Mouse (Mus musculus) cerebellum, adult 2 months (tissue): ENCODE measurements around the gene Rps19.

ENCODE experiments used
- CTCF ChIP-seq: fragments of 200-500 bp; IDR thresholded peaks from 2 replicates; pipeline ENCODE4 v1.5.1; 2011; ENCODE audit warnings: low read depth, mild to moderate bottlenecking, control low read depth, low read length, moderate library complexity, borderline replicate concordance; ENCODE audit not compliant: insufficient read depth
- POLR2A ChIP-seq: fragments of 200-500 bp; IDR thresholded peaks from 2 replicates; pipeline ENCODE4 v1.6.1; 2011; ENCODE audit warnings: low read length, control low read depth, borderline replicate concordance; ENCODE audit not compliant: insufficient read depth

DNA sequence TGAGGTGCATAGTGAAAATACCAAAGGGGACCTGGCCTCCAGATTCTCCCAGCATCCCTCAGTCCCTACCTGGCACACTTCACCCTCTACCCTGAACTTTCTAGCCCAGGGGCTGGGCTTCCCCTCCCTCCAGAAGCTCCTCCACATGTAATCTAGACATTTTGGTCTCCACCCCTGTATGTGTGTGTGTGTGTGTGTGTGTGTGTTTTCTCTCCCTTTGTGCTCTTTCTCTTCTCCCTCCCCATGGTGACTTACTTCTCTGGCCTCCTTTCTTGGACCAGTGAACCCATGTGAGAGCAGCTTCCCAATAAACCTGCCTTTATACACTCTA lies 31.0 kb upstream of the Rps19 start:
- TF ChIP-seq CTCF (no peak), POLR2A (no peak)
